Mouse (Mus musculus): ENCODE data around the gene Fpr3. TPM values are rescaled to one million over a fixed set of nuclear protein-coding genes. Genes with fewer than 3 reads are reported as not detected.
"Not testable (repeated sequence)": the region's sequence is repeated elsewhere in the genome, so short reads cannot be mapped to it uniquely, and the experiment has no call there.

Gene Fpr3
- total RNA-seq, 2 experiments from 2014 or later: not detected

- no peak for DNase-seq (ENCODE audit: extremely low spot score in 1 of 2, low spot score in 2 of 2)
- intact Hi-C loops (cut with DNase I): no loop called here
Measured at GRCm38 (mm10) chr17:17870892-17871550, 16.6 kb upstream of the Fpr3 start.

GRCm38 (mm10) chr17:17871697-17872096 is 16.0 kb upstream of the Fpr3 start:
- intact Hi-C loops (cut with DNase I): no loop called here
- no peak for DNase-seq (ENCODE audit: extremely low spot score in 1 of 2, low spot score in 2 of 2)

DNA sequence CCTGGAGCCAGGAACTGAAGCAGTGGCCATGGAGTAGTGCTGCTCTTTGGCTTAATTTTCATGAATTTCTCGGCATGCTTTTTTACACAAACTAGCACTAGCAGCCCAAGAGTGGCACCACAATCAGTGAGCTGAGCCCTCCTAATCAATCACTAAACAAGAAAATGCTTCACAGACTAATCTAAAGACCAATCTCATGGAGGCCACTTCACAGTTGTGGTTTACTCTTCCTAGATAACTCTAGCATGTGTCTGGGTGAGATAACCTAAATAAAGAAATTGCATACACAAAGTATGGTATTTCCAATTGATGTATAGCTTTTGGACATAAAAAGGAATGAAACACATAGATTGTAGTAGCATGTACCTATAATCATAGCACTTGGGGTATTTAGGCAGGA is 8.3 kb upstream of the Fpr3 start:
- no peak for DNase-seq (ENCODE audit: extremely low spot score in 1 of 2, low spot score in 2 of 2)

GRCm38 (mm10) chr17:17882672-17883071 is 5.0 kb upstream of the Fpr3 start:
- intact Hi-C loops (cut with DNase I): no loop called here
- DNase-seq (ENCODE audit: extremely low spot score in 1 of 2, low spot score in 2 of 2): no peak

More for the DNA sequence above, 8.3 kb upstream of the Fpr3 start:
- intact Hi-C loops (cut with DNase I): no loop called here

GRCm38 (mm10) chr17:17883840-17884239 is 3.8 kb upstream of the Fpr3 start, which contains the start of gene Fpr1:
Gene Fpr1, minus strand, starts transcription at chr17:17883940.
- intact Hi-C loops (cut with DNase I): no loop called here

GRCm38 (mm10) chr17:17889732-17890425 is 2.2 kb downstream of the Fpr3 start:
- intact Hi-C loops (cut with DNase I): loop anchor here (10.0 kb wide), 1 partner anchor 235 kb away; no protein-coding TSS in a partner anchor
- DNase-seq (ENCODE audit: extremely low spot score in 1 of 2, low spot score in 2 of 2): no peak

More at GRCm38 (mm10) chr17:17883840-17884239, 3.8 kb upstream of the Fpr3 start, which contains the start of gene Fpr1:
- no peak for DNase-seq (ENCODE audit: extremely low spot score in 1 of 2, low spot score in 2 of 2)

- DNase-seq (ENCODE audit: extremely low spot score in 1 of 2, low spot score in 2 of 2): peak; percentile 18 to 30
- intact Hi-C loops (cut with DNase I): loop anchor here (2.0 to 10.0 kb wide), 3 partner anchors 39 to 241 kb away; partner anchors contain the start of gene Has1
Measured at GRCm38 (mm10) chr17:17896039-17896438, 8.4 kb downstream of the Fpr3 start.

GRCm38 (mm10) chr17:17899268-17899667 is 11.6 kb downstream of the Fpr3 start:
- intact Hi-C loops (cut with DNase I): loop anchor here (5.0 to 10.0 kb wide), 2 partner anchors 42 to 244 kb away; partner anchors contain the start of gene Has1
- DNase-seq (ENCODE audit: extremely low spot score in 1 of 2, low spot score in 2 of 2): peak in 1 of 2 experiments; percentile 22

GRCm38 (mm10) chr17:17900768-17901167 is 13.1 kb downstream of the Fpr3 start:
- intact Hi-C loops (cut with DNase I): no loop called here
- no peak for DNase-seq (ENCODE audit: extremely low spot score in 1 of 2, low spot score in 2 of 2)

GRCm38 (mm10) chr17:17909636-17910421 is 22.2 kb downstream of the Fpr3 start:
- intact Hi-C loops (cut with DNase I): no loop called here
- DNase-seq (ENCODE audit: extremely low spot score in 1 of 2, low spot score in 2 of 2): peak; percentile 83 to 92

GRCm38 (mm10) chr17:17912618-17913017 is 25.0 kb downstream of the Fpr3 start:
- intact Hi-C loops (cut with DNase I); DNase-seq (ENCODE audit: extremely low spot score in 1 of 2, low spot score in 2 of 2): not testable (repeated sequence)

GRCm38 (mm10) chr17:17917376-17917775 is 29.7 kb downstream of the Fpr3 start:
- intact Hi-C loops (cut with DNase I): no loop called here
- no peak for DNase-seq (ENCODE audit: extremely low spot score in 1 of 2, low spot score in 2 of 2)

DNA sequence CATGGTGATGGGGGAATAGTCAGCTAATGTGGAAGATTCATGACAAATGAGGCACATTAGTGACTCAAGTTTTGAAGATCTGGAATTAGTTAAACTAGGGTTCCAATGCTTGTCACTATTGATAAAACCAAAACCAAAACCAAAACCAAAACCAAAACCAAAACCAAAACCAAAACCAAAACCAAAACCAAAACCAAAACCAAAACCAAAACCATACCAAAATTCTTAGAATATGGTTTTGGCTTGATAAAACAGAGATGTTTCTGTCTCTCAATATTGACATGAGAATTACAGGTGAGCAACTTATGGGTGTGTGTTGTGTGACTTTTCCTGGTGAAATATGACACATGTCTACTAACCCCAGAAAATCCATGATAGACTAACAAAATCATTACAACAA is 30.1 kb downstream of the Fpr3 start:
- intact Hi-C loops (cut with DNase I): no loop called here
- DNase-seq (ENCODE audit: extremely low spot score in 1 of 2, low spot score in 2 of 2): no peak

- intact Hi-C loops (cut with DNase I): no loop called here
- DNase-seq (ENCODE audit: extremely low spot score in 1 of 2, low spot score in 2 of 2): no peak
Measured at GRCm38 (mm10) chr17:17973443-17973842, 85.8 kb downstream of the Fpr3 start.

DNA sequence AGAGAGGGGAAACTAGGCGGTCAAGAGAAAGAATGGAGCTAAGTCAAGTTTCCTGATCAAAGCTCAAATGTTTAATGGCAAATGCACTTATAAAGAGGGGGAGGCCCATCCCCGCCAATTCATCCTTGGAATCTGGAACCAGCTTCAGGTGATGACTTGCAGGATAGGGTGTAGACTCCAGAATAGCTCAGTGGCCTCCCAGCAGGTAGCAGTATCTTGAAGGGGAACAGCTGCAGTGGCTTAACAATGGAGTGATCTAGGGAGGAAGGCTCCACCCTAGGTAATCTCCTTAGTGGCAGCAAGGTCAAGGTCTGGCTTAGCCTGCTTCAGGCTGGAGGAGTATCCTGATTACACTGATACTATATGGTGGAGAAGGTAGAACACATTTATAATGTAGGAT is 93.6 kb downstream of the Fpr3 start:
- DNase-seq (ENCODE audit: extremely low spot score in 1 of 2, low spot score in 2 of 2); intact Hi-C loops (cut with DNase I): not testable (repeated sequence)

DNA sequence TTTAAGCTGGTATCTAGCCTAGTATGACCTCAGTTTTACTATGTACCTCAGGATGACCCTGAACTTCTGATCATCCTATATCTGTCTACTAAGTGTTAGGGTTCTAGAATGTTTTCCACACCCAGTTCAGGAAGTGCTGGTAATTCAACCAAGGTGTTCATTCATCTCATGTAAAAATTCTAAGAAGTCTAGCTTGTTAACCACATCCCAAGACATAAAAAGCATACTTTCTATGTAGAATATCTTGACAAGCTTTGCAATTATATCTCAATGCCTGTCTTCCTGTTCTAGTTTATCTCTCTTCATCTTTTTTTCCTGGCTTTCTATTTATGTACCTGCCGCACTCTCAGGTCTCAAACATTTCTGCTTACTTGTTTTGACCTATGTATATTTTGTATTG is 117.1 kb downstream of the Fpr3 start:
- DNase-seq (ENCODE audit: extremely low spot score in 1 of 2, low spot score in 2 of 2): no peak
- intact Hi-C loops (cut with DNase I): no loop called here

All from left cerebral cortex, postnatal 10 days (tissue).